Mouse (Mus musculus) lung, embryonic 16.5 days (tissue): ENCODE results near the gene Tbc1d4. TPM values are rescaled to one million over a fixed set of nuclear protein-coding genes. Genes with fewer than 3 reads are reported as not detected.

ENCODE experiments used
- ATAC-seq: fragments of 200-750 bp; cut with Nextera tagmentation; 2 replicates; pipeline ENCODE4 v1.8.0; 2017; ENCODE audit warnings: low read depth, mild to moderate bottlenecking, moderate library complexity
- H3K27ac ChIP-seq: fragments of 300-500 bp; sonication (generic); 2 replicates; pipeline ENCODE4 v1.5.1; 2014; ENCODE audit warnings: mild to moderate bottlenecking, control low read depth, low read length
- H3K27me3 ChIP-seq: fragments of 300-500 bp; sonication (generic); 2 replicates; pipeline ENCODE4 v1.6.1; 2014; ENCODE audit warnings: low read depth, low read length, mixed read lengths; ENCODE audit not compliant: control insufficient read depth, insufficient read depth
- H3K36me3 ChIP-seq: fragments of 300-500 bp; sonication (generic); 2 replicates; pipeline ENCODE4 v1.6.1; 2014; ENCODE audit warnings: low read length; ENCODE audit not compliant: control insufficient read depth, insufficient read depth
- H3K4me1 ChIP-seq: fragments of 300-500 bp; sonication (generic); replicated peaks from 2 replicates; pipeline ENCODE4 v1.6.1; 2014; ENCODE audit warnings: low read length, mixed read lengths; ENCODE audit not compliant: control insufficient read depth, insufficient read depth
- H3K4me2 ChIP-seq: fragments of 300-500 bp; sonication (generic); 2 replicates; pipeline ENCODE4 v1.6.1; 2014; ENCODE audit warnings: low read depth, low read length, control low read depth
- H3K4me3 ChIP-seq: fragments of 300-500 bp; sonication (generic); 2 replicates; pipeline ENCODE4 v1.5.1; 2014; ENCODE audit warnings: mild to moderate bottlenecking, low read length, control low read depth
- H3K9ac ChIP-seq: fragments of 300-500 bp; sonication (generic); 2 replicates; pipeline ENCODE4 v1.6.1; 2014; ENCODE audit warnings: low read length, control low read depth
- H3K9me3 ChIP-seq: fragments of 300-500 bp; sonication (generic); 2 replicates; pipeline ENCODE4 v1.6.1; 2016; ENCODE audit warnings: low read length; ENCODE audit not compliant: control insufficient read depth
- WGBS: fragments of 180-500 bp; shearing (Covaris S2); extraction: QIAGEN DNeasy Blood & Tissue Kit; methylation state at CpG from one replicate; pipeline ENCODE4 v1.1.7; 2014; 5-methylcytosine and 5-hydroxymethylcytosine counted together
- polyA plus RNA-seq: library from polyadenylated mRNA; unstranded; fragments of >200 nt; fragmentation: Nextera tagmentation; extraction: Ambion mirVana; gene quantifications from 2 replicates; pipeline ENCODE4 v1.2.1, GENCODE M21; 2015

Tbc1d4 gene
- polyA plus RNA-seq, 1 experiment from 2014 or later, result 12.3 TPM

DNA sequence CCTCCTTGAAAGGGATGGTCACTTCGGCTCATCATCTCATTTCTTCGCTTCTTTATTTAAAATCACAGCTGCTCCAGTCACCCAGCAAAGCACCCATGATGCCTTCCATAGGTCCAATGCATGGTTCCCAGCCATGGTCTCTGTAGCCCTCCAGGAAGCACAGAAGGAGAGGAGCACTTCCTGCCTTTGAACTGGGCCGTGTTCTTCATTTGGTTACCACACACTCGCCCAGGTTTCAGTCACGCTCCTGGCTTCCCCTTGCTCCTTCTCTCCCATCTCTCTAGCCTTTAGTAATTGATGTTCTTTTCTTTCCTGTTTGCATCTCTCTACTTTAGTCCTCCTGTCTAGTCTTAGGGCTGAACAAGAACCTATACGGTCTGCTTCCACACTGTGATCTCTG is 79.8 kb downstream of the Tbc1d4 start:
- H3K27me3 ChIP-seq, result no peaks in the 10 kb centered on the region
- H3K4me3 ChIP-seq, result no peak overlapping the region
- no peak for ATAC-seq
- peaks cover 4% of the 10 kb centered on the region; the same call in 1 of the 2 replicates for H3K4me1 ChIP-seq
- H3K9me3 ChIP-seq, result no peaks in the 10 kb centered on the region
- no peak overlapping the region for H3K4me2 ChIP-seq
- WGBS, result 82% methylated on average over 6 of the region's 6 CpGs
- no peak overlapping the region for H3K27ac ChIP-seq
- no peaks in the 10 kb centered on the region for H3K36me3 ChIP-seq
- H3K9ac ChIP-seq, result no peak overlapping the region

DNA sequence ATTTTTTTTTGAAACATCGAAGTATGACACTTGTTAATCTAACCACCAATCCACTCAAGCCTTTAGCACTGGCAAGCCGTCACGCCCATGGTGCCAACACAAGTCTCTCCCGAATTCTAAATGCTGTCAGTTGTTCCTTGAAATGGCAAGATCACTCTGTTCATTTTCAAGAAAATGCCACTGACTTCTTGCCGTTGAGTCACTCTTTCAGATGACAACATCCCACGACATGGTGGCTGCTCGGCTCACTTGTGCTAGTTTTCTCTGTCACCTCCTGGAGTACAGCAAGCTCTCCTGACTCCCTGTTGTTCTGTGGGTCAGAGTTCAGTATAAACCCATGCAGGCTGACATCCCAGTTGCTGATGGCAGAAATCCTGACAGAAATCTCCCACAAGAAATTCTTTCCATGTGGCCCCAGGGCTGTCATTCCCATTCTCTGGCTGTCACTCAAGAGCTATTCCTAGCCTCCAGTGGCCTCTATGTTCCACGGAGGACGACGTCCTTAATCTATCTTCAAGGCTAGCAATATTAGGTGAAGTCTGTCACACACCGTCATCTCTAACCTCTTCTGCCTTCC is 81.5 kb downstream of the Tbc1d4 start:
- peaks cover 2% of the 10 kb centered on the region; the same call in 1 of the 2 replicates for H3K4me1 ChIP-seq
- WGBS, result 77% methylated on average over 11 of the region's 11 CpGs
- no peaks in the 10 kb centered on the region for H3K9me3 ChIP-seq
- no peaks in the 10 kb centered on the region for H3K27me3 ChIP-seq
- no peak overlapping the region for H3K4me3 ChIP-seq
- no peak overlapping the region for H3K4me2 ChIP-seq
- H3K36me3 ChIP-seq, result no peaks in the 10 kb centered on the region
- no peak for ATAC-seq
- no peak overlapping the region for H3K27ac ChIP-seq
- H3K9ac ChIP-seq, result no peak overlapping the region

DNA sequence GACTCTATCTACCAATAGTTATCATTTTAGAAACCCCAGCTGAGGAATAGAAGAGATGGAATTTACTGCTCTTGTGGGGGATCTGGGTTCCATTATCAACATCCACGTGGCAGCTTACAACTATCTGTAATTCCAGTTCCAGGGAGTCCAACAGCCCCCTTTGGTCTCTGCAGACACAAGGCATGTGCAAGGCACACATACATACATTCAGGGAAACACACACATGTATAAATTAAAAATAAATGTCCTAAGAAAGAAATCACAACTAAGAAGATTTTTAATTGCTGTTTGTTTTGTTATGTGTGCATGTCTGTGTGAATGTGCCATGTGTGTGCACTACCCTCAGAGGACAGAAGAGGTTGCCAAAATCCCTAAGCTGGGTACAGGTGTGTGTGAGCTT is 82.5 kb downstream of the Tbc1d4 start:
- WGBS, result 61% methylated on average over 1 of the region's 1 CpGs
- Histone ChIP-seq H3K4me2 (no peak overlapping the region), H3K9ac (no peak overlapping the region), H3K27me3 (no peaks in the 10 kb centered on the region), H3K4me3 (no peak overlapping the region), H3K9me3 (no peaks in the 10 kb centered on the region), H3K36me3 (no peaks in the 10 kb centered on the region), H3K27ac (no peak overlapping the region), H3K4me1 (no peaks in the 10 kb centered on the region)
- ATAC-seq, result no peak

DNA sequence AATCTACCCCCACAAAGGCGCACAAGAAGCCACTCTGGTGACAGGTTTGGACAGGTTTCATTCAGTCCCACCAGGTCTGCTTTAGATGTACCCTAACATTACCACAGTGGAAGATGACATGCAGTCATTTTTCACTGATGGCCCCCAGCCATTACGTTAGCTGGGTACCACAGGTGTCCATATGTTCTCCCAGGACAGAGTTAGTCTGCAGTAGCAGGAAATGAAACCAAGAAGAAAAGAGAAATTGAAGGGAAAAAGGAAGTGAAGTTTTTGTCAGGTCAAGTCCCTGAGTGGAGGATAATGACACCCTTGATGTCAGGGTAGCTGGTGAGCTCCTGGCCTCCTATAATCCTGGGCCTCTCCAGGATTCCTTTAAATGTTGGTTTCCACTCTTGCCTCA is 89.0 kb downstream of the Tbc1d4 start:
- no peaks in the 10 kb centered on the region for H3K27me3 ChIP-seq
- H3K9me3 ChIP-seq, result no peaks in the 10 kb centered on the region
- no peak overlapping the region for H3K9ac ChIP-seq
- H3K27ac ChIP-seq, result no peak overlapping the region
- H3K4me3 ChIP-seq, result no peak overlapping the region
- WGBS, result 82% methylated on average over 2 of the region's 2 CpGs
- no peak overlapping the region for H3K4me2 ChIP-seq
- H3K4me1 ChIP-seq, result no peaks in the 10 kb centered on the region
- no peaks in the 10 kb centered on the region for H3K36me3 ChIP-seq
- no peak for ATAC-seq

DNA sequence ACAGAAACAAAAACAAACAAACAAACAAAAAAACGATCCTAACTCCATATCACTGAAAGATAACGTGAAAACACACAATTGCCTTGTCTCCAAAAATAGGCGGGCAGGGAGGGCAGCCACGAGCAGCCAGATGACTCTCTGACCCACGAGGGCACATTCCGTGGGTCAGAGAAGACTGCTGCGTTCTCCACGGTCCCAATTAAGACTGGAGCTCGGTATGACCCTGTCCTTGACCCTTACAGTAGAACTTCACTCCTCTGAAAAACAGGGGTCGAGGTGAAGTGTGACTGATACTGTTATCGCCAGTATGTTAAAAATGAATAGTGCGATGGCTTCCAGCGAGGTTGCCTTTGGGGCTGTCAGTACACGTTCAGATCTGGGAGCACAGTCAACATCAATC is 90.7 kb downstream of the Tbc1d4 start:
- no peak overlapping the region for H3K9ac ChIP-seq
- H3K27ac ChIP-seq, result no peak overlapping the region
- H3K36me3 ChIP-seq, result no peaks in the 10 kb centered on the region
- WGBS, result 50% methylated on average over 14 of the region's 14 CpGs
- no peak overlapping the region for H3K4me2 ChIP-seq
- no peak overlapping the region for H3K4me3 ChIP-seq
- no peaks in the 10 kb centered on the region; the same call in 1 of the 2 replicates for H3K4me1 ChIP-seq
- no peaks in the 10 kb centered on the region for H3K27me3 ChIP-seq
- no peaks in the 10 kb centered on the region for H3K9me3 ChIP-seq
- no peak for ATAC-seq

DNA sequence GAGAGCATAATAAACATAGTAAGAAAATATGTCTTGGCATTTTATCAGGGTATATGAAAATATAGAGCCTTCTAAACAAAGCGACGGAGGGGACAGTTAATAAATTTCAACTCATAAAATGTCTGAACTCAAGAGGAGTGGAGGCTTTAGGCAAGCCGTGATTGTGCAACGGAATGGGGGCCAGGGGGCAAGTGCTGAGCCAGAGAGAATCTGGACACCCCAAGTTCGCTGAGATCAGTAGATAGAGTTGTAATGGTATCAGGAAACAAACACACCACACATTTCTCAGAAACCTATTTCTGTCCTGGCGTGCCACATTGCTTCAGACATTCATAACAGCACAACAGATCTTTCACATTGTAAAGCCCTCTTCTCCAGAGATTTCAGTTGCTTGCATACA is 91.2 kb downstream of the Tbc1d4 start:
- no peak for ATAC-seq
- Histone ChIP-seq H3K4me1 (no peaks in the 10 kb centered on the region; the same call in 1 of the 2 replicates), H3K27ac (no peak overlapping the region), H3K9ac (no peak overlapping the region), H3K27me3 (no peaks in the 10 kb centered on the region), H3K4me2 (no peak overlapping the region), H3K36me3 (no peaks in the 10 kb centered on the region), H3K9me3 (no peaks in the 10 kb centered on the region), H3K4me3 (no peak overlapping the region)
- 50% methylated on average over 6 of the region's 6 CpGs for WGBS

DNA sequence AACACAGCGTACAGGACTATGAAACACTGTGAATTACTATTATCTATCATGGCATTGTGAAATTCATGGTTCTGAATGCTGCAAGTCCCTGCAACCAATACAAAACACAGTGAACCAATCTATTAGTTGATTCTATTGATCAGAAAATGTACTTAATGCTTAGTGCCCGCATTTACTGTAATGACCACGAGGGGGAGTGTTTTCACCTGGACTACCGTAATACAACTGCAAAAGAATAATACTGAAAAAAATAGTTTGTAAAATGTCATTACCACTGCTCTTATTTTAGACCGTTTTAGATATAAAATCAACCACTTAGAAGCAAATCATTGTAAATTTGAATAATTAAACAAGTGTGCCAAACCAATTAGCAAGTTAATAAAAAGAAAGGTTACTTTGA is 91.7 kb downstream of the Tbc1d4 start:
- Histone ChIP-seq H3K27ac (no peak overlapping the region), H3K4me2 (no peak overlapping the region), H3K9me3 (no peaks in the 10 kb centered on the region), H3K9ac (no peak overlapping the region), H3K4me3 (no peak overlapping the region), H3K36me3 (no peaks in the 10 kb centered on the region), H3K27me3 (no peaks in the 10 kb centered on the region), H3K4me1 (no peaks in the 10 kb centered on the region; the same call in 1 of the 2 replicates)
- ATAC-seq, result no peak
- WGBS, result 22% methylated on average over 5 of the region's 5 CpGs

DNA sequence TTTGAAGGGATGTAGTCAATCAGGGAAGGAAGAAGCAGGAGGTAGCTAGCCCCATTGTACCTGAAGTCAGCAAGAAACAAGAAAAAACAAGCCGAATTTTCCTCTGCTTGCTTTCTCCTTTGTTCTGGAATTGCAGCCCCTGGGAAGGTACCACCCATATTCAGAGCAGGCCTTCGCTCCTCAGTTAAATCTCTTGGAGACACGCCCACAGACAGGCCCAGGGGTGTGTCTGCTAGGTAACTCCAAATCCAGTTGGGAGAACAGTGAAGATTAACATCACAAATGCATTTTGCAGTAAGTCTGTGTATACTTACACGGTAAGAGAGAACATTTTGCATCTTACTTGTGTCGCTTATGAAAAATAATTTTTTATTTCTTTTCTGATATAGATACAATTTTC is 92.1 kb downstream of the Tbc1d4 start:
- Histone ChIP-seq H3K27me3 (no peaks in the 10 kb centered on the region), H3K4me1 (no peaks in the 10 kb centered on the region; the same call in 1 of the 2 replicates), H3K27ac (no peak overlapping the region), H3K9me3 (no peaks in the 10 kb centered on the region), H3K4me2 (no peak overlapping the region), H3K4me3 (no peak overlapping the region), H3K36me3 (no peaks in the 10 kb centered on the region), H3K9ac (no peak overlapping the region)
- WGBS, result 41% methylated on average over 5 of the region's 5 CpGs
- ATAC-seq, result no peak

DNA sequence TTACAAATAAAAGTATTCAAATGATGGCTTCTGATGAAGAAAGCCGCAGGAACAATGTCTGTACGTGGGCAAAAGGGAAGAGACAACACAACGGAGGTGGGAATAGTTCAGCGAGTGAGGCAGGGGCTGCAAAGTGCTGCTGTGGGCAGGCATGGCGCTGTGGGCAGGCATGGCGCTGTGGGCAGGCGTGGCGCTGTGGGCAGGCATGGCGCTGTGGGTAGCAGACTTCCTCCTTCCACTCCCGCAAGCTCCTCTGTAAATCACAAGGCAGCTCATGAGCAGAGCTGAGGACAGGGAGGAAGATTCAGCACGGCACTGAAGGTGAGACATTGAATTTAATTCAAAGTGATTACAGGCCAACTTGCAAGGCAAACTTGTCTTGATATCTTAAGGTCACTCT is 93.0 kb downstream of the Tbc1d4 start:
- ATAC-seq, result no peak
- Histone ChIP-seq H3K27me3 (no peaks in the 10 kb centered on the region), H3K9ac (no peak overlapping the region), H3K4me3 (no peak overlapping the region), H3K4me1 (no peaks in the 10 kb centered on the region; the same call in 1 of the 2 replicates), H3K27ac (no peak overlapping the region), H3K36me3 (no peaks in the 10 kb centered on the region), H3K9me3 (no peaks in the 10 kb centered on the region), H3K4me2 (no peak overlapping the region)
- WGBS, result 89% methylated on average over 11 of the region's 11 CpGs

DNA sequence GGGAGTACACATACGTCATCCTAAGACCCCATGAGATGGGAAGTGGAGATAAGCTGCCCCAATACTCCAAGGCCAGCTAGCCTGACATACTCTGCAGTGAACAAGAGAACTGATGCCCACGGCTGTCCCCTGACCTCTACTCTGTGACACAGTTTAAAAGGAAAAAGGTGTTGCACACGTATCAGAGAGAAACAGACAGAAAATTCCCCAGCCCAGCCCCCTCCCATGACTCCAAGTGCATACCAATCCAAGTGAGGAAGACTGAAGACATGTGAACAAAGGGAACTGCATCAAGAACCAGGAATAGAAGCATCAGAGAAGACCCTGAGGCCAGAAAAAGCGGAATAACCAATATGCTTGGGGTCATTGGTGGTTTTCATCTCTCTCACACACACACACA is 93.7 kb downstream of the Tbc1d4 start:
- Histone ChIP-seq H3K9me3 (no peaks in the 10 kb centered on the region), H3K36me3 (no peaks in the 10 kb centered on the region), H3K27ac (no peak overlapping the region), H3K4me2 (no peak overlapping the region), H3K4me3 (no peak overlapping the region), H3K9ac (no peak overlapping the region), H3K4me1 (no peaks in the 10 kb centered on the region; the same call in 1 of the 2 replicates), H3K27me3 (no peaks in the 10 kb centered on the region)
- WGBS, result 64% methylated on average over 4 of the region's 4 CpGs
- no peak for ATAC-seq
